Mouse (Mus musculus): ENCODE results near the gene Olfr718-ps1.
A peak's percentile ranks its signal among the peaks of the same experiment; 100 is the strongest.
"Not testable (repeated sequence)": the region's sequence is repeated elsewhere in the genome, so short reads cannot be mapped to it uniquely, and the experiment has no call there.

The Olfr718-ps1 gene

DNA sequence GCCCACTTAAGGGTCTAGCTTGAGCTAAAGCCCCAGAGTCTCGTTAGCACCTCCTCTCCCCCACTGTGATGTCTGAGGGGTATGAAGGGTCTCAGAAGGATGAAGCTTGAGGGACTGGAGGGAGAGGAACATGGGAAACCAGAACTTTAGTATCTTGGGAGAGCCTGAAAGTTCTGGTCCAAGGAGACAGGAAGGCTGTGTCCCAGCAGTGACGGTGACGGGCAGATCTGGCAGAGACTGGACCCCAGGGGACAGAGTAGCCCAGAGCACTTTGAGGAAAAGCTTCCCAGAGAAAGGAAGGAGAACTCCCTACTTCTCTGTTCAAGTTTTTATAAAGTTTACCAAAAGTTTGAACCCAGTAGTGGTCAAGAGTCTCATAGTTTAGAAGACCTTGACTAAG, at the start of gene Olfr718-ps1:
Gene Olfr718-ps1, minus strand, starts transcription at position 101 of the 400 bp plus-strand sequence.
- no peak for DNase-seq

DNA sequence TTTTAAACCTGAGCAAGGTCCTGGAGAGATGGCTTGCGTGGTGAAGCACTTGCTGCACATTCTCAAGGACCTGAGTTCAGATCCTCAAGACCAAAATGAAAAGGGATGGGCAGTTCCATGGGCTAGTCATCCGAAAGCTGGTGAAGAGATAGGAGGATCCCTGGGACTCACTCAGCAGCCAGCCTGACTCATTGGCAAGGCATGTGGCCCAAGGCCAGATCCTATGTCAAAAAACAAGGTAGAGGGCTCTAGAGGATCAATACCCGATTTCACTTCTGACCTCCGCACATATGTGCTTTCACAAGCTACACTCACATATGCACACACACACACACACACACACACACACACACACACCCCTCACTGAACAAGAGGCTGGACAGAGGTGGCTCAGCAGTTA, 49.1 kb upstream of the Olfr718-ps1 start:
- no peak for DNase-seq

DNA sequence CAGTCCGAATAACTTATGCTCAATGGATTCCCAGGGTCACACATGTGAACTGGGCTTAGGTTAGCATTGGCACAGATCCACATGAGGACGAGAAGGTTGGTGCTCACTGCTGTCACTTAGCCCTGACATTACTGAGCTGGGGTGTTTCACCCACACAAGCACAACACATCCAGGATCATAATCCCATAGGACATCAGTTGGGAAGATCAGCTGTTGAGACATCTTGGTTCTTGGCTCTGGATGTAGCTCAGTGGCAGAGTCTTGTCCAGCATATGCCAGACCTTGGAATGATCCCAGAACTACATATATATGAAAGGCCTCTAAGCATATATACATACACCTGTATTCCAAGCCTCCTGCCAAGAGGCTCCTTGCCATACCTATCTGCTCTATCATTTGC, 47.8 kb upstream of the Olfr718-ps1 start:
- DNase-seq, result no peak

DNA sequence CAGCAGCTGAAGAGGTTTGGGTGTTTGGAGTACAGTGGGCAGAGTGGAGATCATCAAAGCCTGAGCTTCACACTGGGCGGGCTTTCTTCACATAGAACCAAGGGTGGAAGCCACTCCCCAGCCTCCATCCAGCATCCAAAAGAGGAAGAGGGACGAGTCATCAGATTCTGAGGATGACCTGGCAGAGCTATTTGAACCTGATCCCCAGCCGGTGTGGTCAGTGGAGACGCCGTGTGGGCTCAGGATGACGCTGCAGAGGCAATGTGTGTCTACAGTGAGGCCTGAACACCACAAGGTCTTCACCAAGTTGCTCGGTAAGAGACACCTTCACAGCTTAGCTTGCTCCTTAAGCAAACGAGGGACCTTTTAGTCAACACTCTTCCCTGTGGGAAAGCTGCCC, 47.4 kb upstream of the Olfr718-ps1 start:
- not testable (repeated sequence) for DNase-seq

DNA sequence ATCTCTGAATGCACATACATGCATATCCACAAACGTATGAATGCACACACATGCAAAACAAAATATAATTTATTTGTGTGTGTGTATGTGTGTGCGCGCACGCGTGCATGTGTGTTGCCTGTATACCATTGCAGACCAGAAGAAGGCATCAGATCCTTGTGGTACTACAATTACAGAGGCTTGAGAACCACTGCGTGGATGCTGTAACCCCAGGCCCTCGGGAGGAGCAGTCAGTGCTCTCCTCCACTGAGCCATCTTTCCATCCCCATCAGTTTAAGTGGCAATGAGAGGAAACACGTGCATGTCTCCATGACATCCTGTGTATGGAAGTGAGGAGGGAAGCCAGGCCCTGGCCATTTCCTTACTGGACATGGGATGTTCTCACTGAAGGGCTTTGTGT, 45.4 kb upstream of the Olfr718-ps1 start:
- DNase-seq, result no peak

DNA sequence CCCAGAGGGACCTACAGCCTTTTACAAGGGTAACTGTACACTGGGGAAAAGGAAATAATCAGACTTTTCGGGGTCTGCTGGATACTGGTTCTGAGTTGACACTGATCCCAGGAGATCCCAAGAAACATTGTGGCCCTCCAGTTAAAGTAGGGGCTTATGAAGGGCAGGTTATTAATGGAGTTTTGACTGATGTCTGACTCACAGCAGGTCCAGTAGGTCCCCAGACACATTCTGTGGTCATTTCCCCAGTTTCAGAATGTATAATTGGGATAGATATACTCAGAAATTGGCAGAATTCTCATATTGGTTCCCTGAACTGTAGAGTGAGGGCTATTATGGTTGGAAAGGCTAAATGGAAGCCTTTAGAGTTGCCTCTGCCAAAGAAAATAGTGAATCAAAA, 40.6 kb upstream of the Olfr718-ps1 start:
- not testable (repeated sequence) for DNase-seq

DNA sequence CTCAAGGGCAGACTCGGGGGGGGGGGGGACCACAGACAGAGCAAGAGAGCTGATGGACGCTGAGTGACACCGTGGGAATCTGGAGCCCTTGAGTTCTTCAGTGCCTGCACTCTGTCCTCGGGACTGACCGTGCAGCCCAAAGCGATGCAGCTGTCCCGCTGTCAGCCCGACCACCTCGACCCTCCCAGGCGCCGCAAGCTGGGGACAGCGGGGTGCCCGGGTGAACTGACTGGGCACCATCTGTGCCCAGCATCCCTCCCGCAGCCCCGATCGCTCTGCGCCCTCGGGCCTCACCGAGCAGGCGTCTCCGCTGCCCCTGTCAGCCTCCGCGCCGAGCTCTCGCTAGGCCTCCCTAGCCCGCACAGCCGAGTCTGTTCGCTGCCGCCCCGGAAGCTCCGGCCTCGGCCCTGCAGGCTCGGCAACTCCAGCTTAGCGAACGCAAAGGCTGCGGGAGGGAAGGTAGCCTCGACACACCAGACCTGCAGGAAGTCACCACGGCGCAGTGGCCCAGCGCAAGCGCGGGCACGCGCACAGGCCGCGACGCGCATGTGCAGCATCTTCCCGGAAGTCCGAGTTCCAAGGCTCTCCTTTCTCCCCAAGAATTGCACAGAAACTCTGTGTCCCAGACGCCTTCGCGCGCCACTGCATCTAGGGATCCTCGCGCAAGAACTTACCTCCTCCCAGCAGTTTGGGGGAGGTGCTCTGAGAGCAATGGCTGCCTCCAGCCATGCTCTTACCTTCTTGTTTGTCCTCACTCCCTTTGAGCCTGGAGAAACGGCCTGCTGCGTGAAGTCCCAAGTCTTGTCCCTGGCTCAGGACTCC, 33.1 kb upstream of the Olfr718-ps1 start, which contains the start of the genes Rbak and Spdye4b:
Gene Rbak, minus strand, starts transcription at position 521 of the 822 bp plus-strand sequence.
Gene Spdye4b, plus strand, starts transcription at position 763 of the 822 bp plus-strand sequence.
- DNase-seq, result peak; percentile 84 to 90

DNA sequence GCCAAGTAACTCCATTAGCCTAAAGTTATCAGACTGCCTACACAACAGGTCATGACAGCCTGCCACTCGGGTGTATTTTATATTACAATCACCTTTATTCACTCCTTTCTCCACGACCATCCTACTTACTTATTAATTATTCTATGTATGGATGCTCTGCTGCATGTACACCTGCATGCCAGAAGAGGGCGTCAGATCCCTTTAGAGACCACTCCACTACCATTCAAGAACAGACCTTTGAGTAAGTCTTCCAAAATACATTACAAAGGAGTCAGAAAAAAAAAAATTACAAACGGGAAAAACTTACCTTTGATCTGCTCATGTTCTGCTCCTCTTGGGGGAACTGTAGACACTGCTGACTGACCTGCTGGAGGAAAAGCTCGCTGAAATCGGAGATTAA, 31.8 kb upstream of the Olfr718-ps1 start:
- DNase-seq, result no peak

DNA sequence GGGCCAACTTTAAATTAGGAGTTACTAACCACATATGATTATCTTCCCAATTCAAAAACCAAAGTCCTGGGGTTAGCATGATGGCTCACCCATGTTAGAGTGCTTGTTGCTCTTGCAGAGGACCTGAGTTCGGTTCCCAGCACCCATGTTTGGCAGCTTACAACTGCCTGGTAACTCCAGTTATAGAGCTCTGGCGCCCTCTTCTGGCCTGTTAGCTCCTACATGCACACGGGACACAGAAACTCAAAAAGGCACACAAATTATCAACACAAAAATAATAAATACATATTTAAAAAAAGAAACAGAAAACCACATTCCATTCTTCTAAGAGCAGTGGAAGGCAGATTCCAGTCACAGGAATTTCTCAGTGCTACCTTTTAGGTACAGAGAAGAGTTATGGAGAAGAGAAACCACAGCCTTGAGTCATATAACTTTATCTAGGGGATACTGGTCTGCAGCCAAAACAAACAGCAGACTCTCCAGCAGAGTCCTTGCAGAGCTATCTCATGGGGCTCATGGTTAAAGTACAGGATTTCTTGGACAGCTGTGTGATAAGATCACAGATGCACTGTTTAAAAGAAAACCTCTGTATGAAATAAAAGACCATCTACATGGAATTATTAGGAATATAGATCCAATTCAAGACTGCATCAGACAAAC, 30.3 kb upstream of the Olfr718-ps1 start:
- no peak for DNase-seq

DNA sequence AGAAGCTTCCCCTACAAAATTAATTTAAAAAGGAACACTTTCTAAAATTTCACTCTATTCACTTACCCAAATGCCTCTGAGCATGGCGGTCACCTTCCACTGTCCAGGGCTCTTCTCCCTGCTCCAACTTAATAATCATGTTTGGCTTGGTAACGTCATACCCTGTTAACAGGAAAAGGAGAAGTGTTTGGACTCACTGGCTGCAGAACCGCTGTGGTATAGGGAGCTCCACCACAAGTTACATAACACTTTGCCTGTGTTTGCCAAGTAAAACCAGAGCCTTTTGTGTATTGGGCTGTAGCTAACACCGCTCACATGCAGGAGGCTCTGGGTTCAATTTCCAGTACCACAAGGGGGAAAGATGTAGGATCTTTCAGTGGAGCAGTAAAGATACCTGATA, 28.6 kb upstream of the Olfr718-ps1 start:
- DNase-seq, result no peak

DNA sequence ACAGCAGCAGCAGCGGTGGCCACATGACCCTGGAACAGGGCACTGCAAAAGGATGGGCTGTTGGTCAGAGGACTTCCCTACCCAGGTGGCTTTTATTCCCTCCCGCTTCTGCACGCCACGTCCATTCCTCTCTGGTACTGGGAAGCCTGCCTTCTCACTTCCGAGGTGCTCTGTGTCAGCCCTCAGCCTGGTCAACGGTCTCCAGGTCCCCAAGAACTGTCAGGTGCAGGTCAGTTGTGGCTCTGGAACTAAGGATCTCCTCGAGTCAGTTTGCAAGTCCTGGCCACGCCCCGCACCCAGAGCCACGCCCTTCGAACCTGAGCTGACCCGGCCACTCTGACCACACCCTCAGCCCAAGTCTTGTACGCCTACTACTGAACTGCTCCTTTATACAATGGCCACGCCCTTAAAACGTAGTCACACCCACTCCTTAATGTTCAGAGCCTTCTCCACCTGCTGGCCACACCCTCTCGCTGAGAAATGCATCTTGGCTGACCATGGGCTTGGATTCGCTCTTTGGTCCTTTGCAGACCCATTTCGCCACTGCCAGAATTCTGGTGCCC, 18.2 kb upstream of the Olfr718-ps1 start:
- no peak for DNase-seq

DNA sequence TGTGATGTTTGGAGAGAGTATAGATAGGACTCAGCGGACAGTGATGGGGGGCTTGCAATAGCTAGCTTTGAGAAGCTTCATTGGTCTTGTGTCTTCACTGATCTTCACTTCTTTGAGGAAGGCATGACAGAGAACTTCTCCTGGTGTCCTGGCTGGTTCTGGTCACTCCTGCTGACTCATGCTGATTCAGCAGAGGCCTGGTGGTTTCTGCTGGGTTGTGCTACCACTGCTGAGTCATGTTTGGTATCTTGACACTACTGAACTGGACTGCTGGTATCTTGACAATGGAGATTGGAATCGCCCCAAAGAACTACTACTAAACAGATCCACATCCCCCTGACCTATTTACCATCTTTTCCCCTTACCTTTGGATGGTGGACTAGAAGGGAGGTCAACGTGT, 8.2 kb upstream of the Olfr718-ps1 start:
- DNase-seq, result no peak

DNA sequence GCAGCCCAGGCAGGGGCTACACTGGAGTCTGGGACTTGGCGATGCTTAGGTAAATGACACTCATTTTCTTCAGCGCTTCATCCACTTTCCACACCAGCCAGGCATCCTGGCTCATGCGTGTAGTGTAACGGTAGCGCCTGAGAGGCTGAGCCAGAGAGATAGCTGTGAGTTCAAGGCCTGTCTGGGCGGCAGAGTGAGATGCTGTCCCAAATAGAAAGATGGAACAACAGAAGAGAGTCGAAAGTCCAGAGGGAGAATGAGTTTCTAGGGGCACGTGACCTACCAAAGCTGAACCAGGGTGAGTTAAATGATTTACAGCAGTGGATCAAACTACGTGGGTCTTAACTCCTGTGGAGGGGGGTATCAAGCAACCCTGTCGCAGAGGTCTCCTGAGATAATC, 6.4 kb upstream of the Olfr718-ps1 start:
- DNase-seq, result no peak

DNA sequence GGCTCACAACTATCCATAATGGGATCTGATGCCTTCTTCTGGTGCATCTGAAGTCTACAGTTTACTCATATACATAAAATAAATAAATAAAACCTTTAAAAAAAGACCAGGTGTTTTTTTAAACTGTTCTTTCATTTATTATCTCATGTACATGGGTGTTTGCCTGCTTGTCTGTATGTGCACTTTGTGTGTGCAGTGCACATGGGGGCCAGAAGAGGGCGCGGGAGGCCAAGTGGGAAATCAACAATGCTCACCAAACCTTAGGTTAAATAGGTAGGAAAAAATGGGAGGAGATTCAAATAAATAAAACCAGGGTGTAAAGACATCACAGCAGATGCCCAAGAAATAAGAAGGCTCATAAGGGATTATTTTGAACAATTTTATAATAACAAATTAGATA, 2.7 kb upstream of the Olfr718-ps1 start:
- no peak for DNase-seq

DNA sequence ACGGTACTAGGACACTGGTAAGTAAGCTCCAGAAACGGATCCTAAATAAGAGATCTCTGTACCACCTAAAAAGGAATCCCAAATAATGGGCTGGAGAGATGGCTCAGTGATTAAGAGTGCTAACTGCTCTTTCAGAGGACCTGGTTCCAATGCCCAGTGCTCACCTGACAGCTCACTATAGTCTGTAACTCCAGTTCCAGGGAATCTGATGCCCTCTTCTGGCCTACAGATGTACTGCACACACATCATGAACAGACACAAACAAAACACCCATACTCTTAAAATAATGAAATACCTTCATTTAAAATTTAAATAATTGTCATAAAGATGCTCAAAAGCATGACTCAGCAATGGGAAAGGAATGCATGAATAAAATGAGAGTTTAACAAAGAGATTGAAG, 2.2 kb upstream of the Olfr718-ps1 start:
- DNase-seq, result no peak

DNA sequence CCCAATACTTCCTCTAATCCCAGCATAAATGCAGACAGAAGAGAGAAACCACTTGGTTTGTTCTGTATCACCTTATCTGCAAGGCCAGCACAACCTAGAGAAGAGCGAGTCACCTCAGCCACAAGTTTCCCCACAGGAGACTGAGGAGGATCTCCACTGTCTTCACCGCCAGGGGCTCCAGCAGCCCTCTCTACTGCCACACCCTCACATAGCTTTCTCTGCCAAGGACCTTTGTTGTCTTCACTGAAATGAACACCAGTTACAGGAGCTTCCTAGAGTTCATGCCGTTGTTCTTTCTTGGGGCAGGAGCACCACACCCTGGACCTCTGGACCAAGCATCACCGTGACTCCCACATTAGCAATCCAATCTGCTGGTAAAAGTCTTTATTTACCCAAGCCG, 1.3 kb upstream of the Olfr718-ps1 start:
- no peak for DNase-seq

DNA sequence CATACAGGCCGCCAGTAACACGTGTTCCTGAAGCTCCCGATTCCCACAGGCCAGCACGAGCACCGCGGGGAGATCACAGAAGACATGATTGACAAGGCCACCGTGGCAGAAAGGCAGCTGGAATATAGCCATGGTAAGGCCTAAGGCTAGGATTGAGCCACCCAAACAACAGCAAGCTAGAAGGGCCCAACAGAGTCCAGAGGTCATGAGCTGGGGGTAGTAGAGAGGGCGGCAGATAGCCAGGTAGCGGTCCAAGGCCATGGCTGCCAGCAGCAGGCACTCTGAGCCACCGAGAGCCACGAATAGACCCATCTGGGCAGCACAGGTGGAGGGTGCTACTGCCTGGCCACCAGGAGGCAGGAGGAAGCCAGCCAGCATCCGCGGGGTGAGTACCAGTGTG, 9.8 kb downstream of the Olfr718-ps1 start:
- no peak for DNase-seq

DNA sequence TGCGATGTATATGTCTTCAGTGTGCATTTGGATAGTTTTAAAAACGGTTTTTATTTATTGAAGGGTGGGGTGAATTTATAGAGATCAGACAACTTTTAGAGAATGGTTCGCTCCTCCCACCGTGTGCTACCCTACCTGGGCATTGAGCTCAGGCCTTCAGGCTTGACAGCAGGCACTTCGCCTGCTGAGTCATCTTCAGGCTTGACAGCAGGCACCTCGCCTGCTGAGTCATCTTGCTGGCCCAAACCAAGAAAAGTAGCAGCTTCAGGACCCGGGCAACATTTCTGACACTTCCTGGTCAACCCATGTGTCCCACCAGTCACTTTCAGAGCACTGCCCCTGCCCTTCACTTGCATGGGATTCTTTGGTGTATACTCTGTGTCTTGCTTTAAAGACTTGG, 12.3 kb downstream of the Olfr718-ps1 start:
- DNase-seq, result no peak

DNA sequence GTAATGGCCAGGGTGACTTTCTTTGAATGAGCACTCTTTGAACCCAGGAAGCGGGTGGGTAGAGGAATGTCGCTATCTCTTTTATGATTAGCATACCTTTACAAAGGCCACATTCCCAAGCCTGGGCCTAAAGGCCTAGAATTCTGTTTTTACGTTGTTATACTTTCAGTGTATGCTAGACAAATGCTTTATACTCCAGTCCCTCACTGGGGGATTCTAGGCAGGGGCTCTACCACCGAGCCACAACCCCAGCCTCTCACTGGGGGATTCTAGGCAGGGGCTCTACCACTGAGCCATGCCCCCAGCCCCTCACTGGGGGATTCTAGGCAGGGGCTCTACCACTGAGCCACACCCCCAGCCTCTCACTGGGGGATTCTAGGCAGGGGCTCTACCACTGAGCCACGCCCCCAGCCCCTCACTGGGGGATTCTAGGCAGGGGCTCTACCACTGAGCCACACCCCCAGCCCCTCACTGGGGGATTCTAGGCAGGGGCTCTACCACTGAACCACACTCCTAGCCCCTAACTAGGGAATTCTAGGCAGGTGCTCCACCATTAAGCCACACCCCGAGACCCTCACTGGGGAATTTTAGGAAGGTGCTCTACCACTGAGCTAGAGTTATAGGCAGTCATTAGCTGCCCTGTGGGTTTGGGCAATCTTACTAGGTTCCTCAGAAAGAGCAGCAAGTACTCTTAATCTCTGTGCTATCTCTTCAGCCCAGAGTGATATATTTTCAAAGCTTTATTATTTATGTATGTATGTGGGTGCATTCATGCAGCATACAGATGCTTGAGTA, 13.0 kb downstream of the Olfr718-ps1 start:
- DNase-seq, result not testable (repeated sequence)

DNA sequence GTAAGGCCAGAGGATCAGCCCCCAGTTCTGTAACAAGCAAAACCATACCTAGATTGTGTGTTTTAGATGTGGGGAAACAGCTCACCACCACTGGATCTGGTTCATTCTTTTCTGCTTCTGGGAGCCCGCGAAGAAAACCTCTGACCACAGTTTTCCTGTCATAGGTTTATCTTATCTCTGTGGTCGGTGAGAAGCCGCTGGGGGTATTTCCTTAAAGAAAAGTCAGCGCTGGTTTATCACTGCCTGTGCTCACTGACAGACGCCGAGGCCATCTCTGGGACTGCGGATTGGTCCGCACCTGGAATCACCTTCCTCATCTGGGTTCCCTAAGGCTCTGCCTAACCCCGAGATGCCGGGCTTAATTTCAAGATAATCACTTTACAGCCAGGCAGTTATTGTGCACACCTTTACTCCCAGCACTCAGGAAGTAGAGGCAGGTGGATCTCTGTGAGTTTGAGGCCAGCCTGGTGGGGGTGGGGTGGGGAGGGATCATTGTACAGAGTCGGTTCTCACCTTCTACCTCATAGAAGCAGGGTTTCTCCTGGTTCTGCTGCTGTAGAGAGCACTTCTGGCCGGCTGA, 14.4 kb downstream of the Olfr718-ps1 start:
- peak; percentile 7 to 39 for DNase-seq

DNA sequence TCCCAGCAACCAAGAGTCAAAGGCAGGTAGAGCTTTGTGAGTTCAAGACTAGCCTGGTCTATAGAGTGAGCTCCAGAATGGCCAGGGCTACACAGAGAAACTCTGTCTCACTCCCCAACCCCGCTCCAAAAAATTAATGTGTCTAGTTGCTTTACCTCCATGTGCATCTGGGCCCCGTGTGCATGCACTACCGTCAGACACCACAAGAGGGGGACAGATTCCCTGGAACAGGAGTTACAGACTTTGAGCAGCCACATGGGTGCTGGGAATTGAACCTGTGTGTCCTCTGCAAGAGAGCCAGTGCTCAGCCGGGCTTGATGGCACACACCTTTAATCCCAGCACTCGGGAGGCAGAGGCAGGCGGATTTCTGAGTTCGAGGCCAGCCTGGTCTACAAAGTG, 17.0 kb downstream of the Olfr718-ps1 start:
- no peak for DNase-seq

DNA sequence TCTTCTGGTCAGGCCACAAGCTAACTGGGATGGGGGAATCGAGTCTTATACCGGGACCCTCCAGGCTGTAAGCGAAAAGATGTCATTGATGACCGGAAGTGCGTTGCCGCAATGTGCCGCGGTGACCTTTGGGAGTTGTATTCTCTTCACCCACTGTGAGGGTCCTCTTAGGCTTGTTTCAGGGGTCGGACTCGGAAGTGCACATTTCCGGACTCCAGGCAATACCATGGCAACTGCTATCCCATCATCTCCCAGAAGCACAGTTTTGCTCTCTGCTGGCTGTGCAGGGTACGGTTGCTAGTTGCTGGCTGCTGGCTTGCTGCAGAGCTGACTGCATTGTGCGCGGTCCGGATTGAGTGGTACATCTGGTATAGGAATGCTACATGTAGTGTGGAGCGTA, 18.3 kb downstream of the Olfr718-ps1 start:
- DNase-seq, result no peak

DNA sequence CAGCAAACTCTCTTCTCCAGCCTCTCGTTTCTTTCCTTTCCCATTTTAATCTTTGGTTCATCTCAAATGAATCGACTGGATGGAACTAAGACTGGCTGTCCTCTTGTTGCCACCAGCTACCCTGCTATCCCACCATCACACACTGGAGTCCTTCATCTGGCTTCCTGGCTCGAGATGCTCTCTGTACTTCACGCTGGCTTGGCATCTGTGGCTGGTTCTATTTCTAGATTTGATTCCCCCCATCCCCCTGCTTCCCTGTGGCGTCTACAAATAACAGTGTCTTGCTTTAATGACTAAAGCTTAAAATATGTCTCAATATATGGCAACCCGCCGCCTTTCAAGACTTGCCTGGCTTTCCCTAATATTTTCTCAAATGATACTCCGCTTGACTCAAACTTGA, 19.5 kb downstream of the Olfr718-ps1 start:
- DNase-seq, result no peak

Measured in thymus, adult 18-20 months (tissue).